Mouse (Mus musculus) liver, embryonic 14.5 days (tissue): ENCODE measurements around the gene Cryab. TPM values are rescaled to one million over a fixed set of nuclear protein-coding genes. Genes with fewer than 3 reads are reported as not detected.

ENCODE experiments used
- ATAC-seq: fragments of 200-750 bp; cut with Nextera tagmentation; 2 replicates; pipeline ENCODE4 v1.8.0; 2017; ENCODE audit warnings: moderate number of reproducible peaks, mild to moderate bottlenecking, moderate library complexity; ENCODE audit not compliant: insufficient read depth
- DNase-seq, 3 experiments: peaks; one replicate each; pipeline ENCODE4 v3.0.0-alpha.2; 2012 to 2013; ENCODE audit warnings: low read depth in 3 of 3, low spot score in 3 of 3
- H3K27ac ChIP-seq: fragments of 300-500 bp; sonication (generic); 2 replicates; pipeline ENCODE4 v1.5.1; 2014; ENCODE audit warnings: moderate library complexity, mild to moderate bottlenecking, control low read depth, inconsistent platforms
- H3K27me3 ChIP-seq: fragments of 300-500 bp; sonication (generic); 2 replicates; pipeline ENCODE4 v1.6.1; 2014; ENCODE audit warnings: mild to moderate bottlenecking, low read length, moderate library complexity; ENCODE audit not compliant: control insufficient read depth, insufficient read depth
- H3K36me3 ChIP-seq: fragments of 300-500 bp; sonication (generic); replicated peaks from 2 replicates; pipeline ENCODE4 v1.6.1; 2014; ENCODE audit warnings: low read depth; ENCODE audit not compliant: control insufficient read depth, insufficient read depth
- H3K4me1 ChIP-seq, 2 experiments: fragments of 200-500 bp in 1 of 2; fragments of 300-500 bp in 1 of 2; sonication (generic) in 1 of 2; replicated peaks; 2 replicates each; pipeline ENCODE4 v1.6.1; 2012 to 2014; ENCODE audit warnings: antibody characterized with exemption in 1 of 2, inconsistent platforms in 1 of 2, low read length in 1 of 2; ENCODE audit not compliant: control insufficient read depth in 2 of 2, insufficient read depth in 2 of 2
- H3K4me2 ChIP-seq: fragments of 300-500 bp; sonication (generic); 2 replicates; pipeline ENCODE4 v1.6.1; 2014; ENCODE audit warnings: low read depth, mild to moderate bottlenecking, control low read depth, moderate library complexity
- H3K4me3 ChIP-seq, 2 experiments: fragments of 200-500 bp in 1 of 2; fragments of 300-500 bp in 1 of 2; sonication (generic) in 1 of 2; 2 replicates each; pipeline ENCODE4 v1.5.1; 2012 to 2014; ENCODE audit warnings: low read depth in 2 of 2, low read length in 2 of 2, mild to moderate bottlenecking in 2 of 2, control low read depth in 1 of 2, inconsistent platforms in 1 of 2, moderate library complexity in 1 of 2; ENCODE audit not compliant: insufficient read depth in 1 of 2
- H3K9ac ChIP-seq: fragments of 300-500 bp; sonication (generic); replicated peaks from 2 replicates; pipeline ENCODE4 v1.6.1; 2014; ENCODE audit warnings: mild to moderate bottlenecking, control low read depth, moderate library complexity
- H3K9me3 ChIP-seq: fragments of 300-500 bp; sonication (generic); 2 replicates; pipeline ENCODE4 v1.6.1; 2016; ENCODE audit warnings: low read length, mixed read lengths; ENCODE audit not compliant: control insufficient read depth
- CTCF ChIP-seq: IDR thresholded peaks from 2 replicates; pipeline ENCODE4 v1.5.1; 2016; ENCODE audit warnings: antibody characterized with exemption, low read depth, control low read depth
- EP300 ChIP-seq: IDR thresholded peaks from 2 replicates; pipeline ENCODE4 v1.6.1; 2016; ENCODE audit warnings: antibody characterized with exemption, low read depth
- WGBS: fragments of 180-500 bp; shearing (Covaris S2); extraction: QIAGEN DNeasy Blood & Tissue Kit; methylation state at CpG from one replicate; pipeline ENCODE4 v1.1.7; 2014; ENCODE audit not compliant: insufficient replicate concordance; 5-methylcytosine and 5-hydroxymethylcytosine counted together
- polyA plus RNA-seq, 2 experiments: library from polyadenylated mRNA; depleted of rRNA in 1 of 2; stranded (reverse) in 1 of 2; unstranded in 1 of 2; fragments of >200 nt; fragmentation: Nextera tagmentation in 1 of 2; extraction: Ambion mirVana in 1 of 2; gene quantifications; 2 replicates each; pipeline versions ENCODE4 v1.2.1 to v1.2.3; 2012 to 2014

Cryab gene
- polyA plus RNA-seq, 2 experiments, result 2.7 to 4.5 TPM

GRCm38 (mm10) chr9:50800985-50801384 is 49.9 kb downstream of the Cryab start:
- H3K4me1 ChIP-seq, result peaks cover 33% of the 10 kb centered on the region in 2 experiments
- H3K27ac ChIP-seq, result peak overlapping the region; percentile 53; the same call in 1 of the 2 replicates
- H3K9me3 ChIP-seq, result no peaks in the 10 kb centered on the region
- peak; percentile 47 for TF ChIP-seq EP300
- TF ChIP-seq CTCF, result peak; percentile 94
- H3K36me3 ChIP-seq, result peaks cover 6% of the 10 kb centered on the region
- DNase-seq (peak; percentile 71 to 77 (median 76)), ATAC-seq (no peak)
- WGBS, result 45% methylated on average over 2 of the region's 2 CpGs
- no peak overlapping the region for H3K4me2 ChIP-seq
- H3K27me3 ChIP-seq, result no peaks in the 10 kb centered on the region
- H3K9ac ChIP-seq, result no peak overlapping the region
- no peak overlapping the region for H3K4me3 ChIP-seq

- Histone ChIP-seq H3K27ac (peak overlapping the region; percentile 81), H3K27me3 (no peaks in the 10 kb centered on the region), H3K9ac (peak overlapping the region; percentile 61), H3K4me3 (no peak overlapping the region), H3K36me3 (peaks cover 8% of the 10 kb centered on the region), H3K4me2 (peak overlapping the region; percentile 42), H3K9me3 (no peaks in the 10 kb centered on the region), H3K4me1 (peaks cover 40 to 41% of the 10 kb centered on the region in 2 experiments)
- WGBS, result 34% methylated on average over 7 of the region's 7 CpGs
- ATAC-seq (peak; percentile 99), DNase-seq (peak; percentile 76 to 83 (median 78))
- TF ChIP-seq CTCF (peak; percentile 45), EP300 (peak; percentile 95)
Measured at GRCm38 (mm10) chr9:50803055-50803671, 52.0 kb downstream of the Cryab start.

Other genes starting within 250 kb of the Cryab start
- 16.0 and 23.7 TPM in 2 replicates for gene Pts, start 222.6 kb upstream of the Cryab start, polyA plus RNA-seq (2012; rRNA removed)
- gene Pts, start 222.6 kb upstream of the Cryab start, polyA plus RNA-seq (2014; fragmentation: Nextera tagmentation; extraction: Ambion mirVana), result 32.7 and 34.4 TPM in 2 replicates
- 3.0 and 4.9 TPM in 2 replicates for gene Il18, start 196.5 kb upstream of the Cryab start, polyA plus RNA-seq (2012; rRNA removed)
- 8.1 and 9.7 TPM in 2 replicates for gene Il18, start 196.5 kb upstream of the Cryab start, polyA plus RNA-seq (2014; fragmentation: Nextera tagmentation; extraction: Ambion mirVana)
- gene Bco2, start 196.1 kb upstream of the Cryab start, polyA plus RNA-seq (2012; rRNA removed), result 0.12 and 0.28 TPM in 2 replicates
- 0.33 and 0.58 TPM in 2 replicates for gene Bco2, start 196.1 kb upstream of the Cryab start, polyA plus RNA-seq (2014; fragmentation: Nextera tagmentation; extraction: Ambion mirVana)
- gene Tex12, start 190.0 kb upstream of the Cryab start, polyA plus RNA-seq (2012; rRNA removed), result not detected in 2 replicates
- gene Tex12, start 190.0 kb upstream of the Cryab start, polyA plus RNA-seq (2014; fragmentation: Nextera tagmentation; extraction: Ambion mirVana), result not detected in 2 replicates
- 167 and 179 TPM in 2 replicates for gene Sdhd, start 147.5 kb upstream of the Cryab start, polyA plus RNA-seq (2012; rRNA removed)
- gene Sdhd, start 147.5 kb upstream of the Cryab start, polyA plus RNA-seq (2014; fragmentation: Nextera tagmentation; extraction: Ambion mirVana), result 322 and 337 TPM in 2 replicates
- 111 and 153 TPM in 2 replicates for gene Timm8b, start 147.4 kb upstream of the Cryab start, polyA plus RNA-seq (2012; rRNA removed)
- gene Timm8b, start 147.4 kb upstream of the Cryab start, polyA plus RNA-seq (2014; fragmentation: Nextera tagmentation; extraction: Ambion mirVana), result 248 and 263 TPM in 2 replicates
- gene Pih1d2, start 134.0 kb upstream of the Cryab start, polyA plus RNA-seq (2012; rRNA removed), result 0.18 and 0.78 TPM in 2 replicates
- 0.56 and 1.4 TPM in 2 replicates for gene Pih1d2, start 134.0 kb upstream of the Cryab start, polyA plus RNA-seq (2014; fragmentation: Nextera tagmentation; extraction: Ambion mirVana)
- 2.9 and 4.7 TPM in 2 replicates for gene Nkapd1, start 133.9 kb upstream of the Cryab start, polyA plus RNA-seq (2012; rRNA removed)
- 7.0 and 7.3 TPM in 2 replicates for gene Nkapd1, start 133.9 kb upstream of the Cryab start, polyA plus RNA-seq (2014; fragmentation: Nextera tagmentation; extraction: Ambion mirVana)
- 7.0 and 14.4 TPM in 2 replicates for gene Dlat, start 91.5 kb upstream of the Cryab start, polyA plus RNA-seq (2012; rRNA removed)
- 32.0 and 35.7 TPM in 2 replicates for gene Dlat, start 91.5 kb upstream of the Cryab start, polyA plus RNA-seq (2014; fragmentation: Nextera tagmentation; extraction: Ambion mirVana)
- 0.56 and 0.57 TPM in 2 replicates for gene Dixdc1, start 11.8 kb upstream of the Cryab start, polyA plus RNA-seq (2012; rRNA removed)
- 0.84 and 1.2 TPM in 2 replicates for gene Dixdc1, start 11.8 kb upstream of the Cryab start, polyA plus RNA-seq (2014; fragmentation: Nextera tagmentation; extraction: Ambion mirVana)
- 1.8 and 2.2 TPM in 2 replicates for gene 2310030G06Rik, start 4.8 kb upstream of the Cryab start, polyA plus RNA-seq (2012; rRNA removed)
- gene 2310030G06Rik, start 4.8 kb upstream of the Cryab start, polyA plus RNA-seq (2014; fragmentation: Nextera tagmentation; extraction: Ambion mirVana), result 2.1 and 2.3 TPM in 2 replicates
- 0.20 and 0.35 TPM in 2 replicates for gene Hspb2, start 1.0 kb downstream of the Cryab start, polyA plus RNA-seq (2012; rRNA removed)
- gene Hspb2, start 1.0 kb downstream of the Cryab start, polyA plus RNA-seq (2014; fragmentation: Nextera tagmentation; extraction: Ambion mirVana), result not detected in 2 replicates
- gene Fdxacb1, start 16.9 kb downstream of the Cryab start, polyA plus RNA-seq (2012; rRNA removed), result 4.0 and 5.2 TPM in 2 replicates
- gene Fdxacb1, start 16.9 kb downstream of the Cryab start, polyA plus RNA-seq (2014; fragmentation: Nextera tagmentation; extraction: Ambion mirVana), result 9.4 and 12.8 TPM in 2 replicates
- 10.1 and 10.8 TPM in 2 replicates for gene Alg9, start 23.7 kb downstream of the Cryab start, polyA plus RNA-seq (2012; rRNA removed)
- 12.7 and 13.5 TPM in 2 replicates for gene Alg9, start 23.7 kb downstream of the Cryab start, polyA plus RNA-seq (2014; fragmentation: Nextera tagmentation; extraction: Ambion mirVana)
- 11.4 and 11.5 TPM in 2 replicates for gene 1110032A03Rik, start 24.2 kb downstream of the Cryab start, polyA plus RNA-seq (2012; rRNA removed)
- gene 1110032A03Rik, start 24.2 kb downstream of the Cryab start, polyA plus RNA-seq (2014; fragmentation: Nextera tagmentation; extraction: Ambion mirVana), result 15.8 and 16.9 TPM in 2 replicates
- 20.9 and 27.7 TPM in 2 replicates for gene Ppp2r1b, start 94.0 kb downstream of the Cryab start, polyA plus RNA-seq (2012; rRNA removed)
- 69.1 and 75.0 TPM in 2 replicates for gene Ppp2r1b, start 94.0 kb downstream of the Cryab start, polyA plus RNA-seq (2014; fragmentation: Nextera tagmentation; extraction: Ambion mirVana)